Mouse (Mus musculus) C2C12 (cell line): ENCODE results near the gene Ube2e2. TPM values are rescaled to one million over a fixed set of nuclear protein-coding genes. Genes with fewer than 3 reads are reported as not detected.

ENCODE experiments used
- H3K27me3 ChIP-seq: one replicate; pipeline ENCODE4 v1.6.1; 2011; ENCODE audit not compliant: control insufficient read depth, insufficient read depth, insufficient read length
- H3K36me3 ChIP-seq: one replicate; pipeline ENCODE4 v1.6.1; 2011; ENCODE audit not compliant: control insufficient read depth, insufficient read depth
- H3K4me3 ChIP-seq: one replicate; pipeline ENCODE4 v1.5.1; 2011; ENCODE audit warnings: mild to moderate bottlenecking, control low read depth; ENCODE audit not compliant: poor library complexity, insufficient read depth, severe bottlenecking
- H3K79me2 ChIP-seq: one replicate; pipeline ENCODE4 v1.6.1; 2011; ENCODE audit not compliant: control insufficient read depth, insufficient read depth
- H3K79me3 ChIP-seq: one replicate; pipeline ENCODE4 v1.6.1; 2011; ENCODE audit warnings: low read depth, control low read depth
- H3ac ChIP-seq: one replicate; pipeline ENCODE3; 2011; ENCODE audit warnings: low read depth; ENCODE audit not compliant: control insufficient read depth, insufficient read length
- CEBPB ChIP-seq: IDR thresholded peaks from one replicate; pipeline ENCODE4 v1.6.1; 2011; ENCODE audit warnings: low read depth, mild to moderate bottlenecking, control low read depth, moderate library complexity
- CTCF ChIP-seq: IDR thresholded peaks from one replicate; pipeline ENCODE4 v1.5.1; 2011; ENCODE audit not compliant: control insufficient read depth, insufficient read depth, insufficient read length
- FOSL1 ChIP-seq: IDR thresholded peaks from one replicate; pipeline ENCODE4 v1.8.0; 2011; ENCODE audit warnings: mild to moderate bottlenecking, low read length; ENCODE audit not compliant: poor library complexity, insufficient read depth, severe bottlenecking
- MAX ChIP-seq: IDR thresholded peaks from one replicate; pipeline ENCODE4 v1.6.1; 2011; ENCODE audit warnings: mild to moderate bottlenecking, control low read depth
- MYOD1 ChIP-seq: IDR thresholded peaks from one replicate; pipeline ENCODE4 v1.6.1; 2011; ENCODE audit warnings: low read depth; ENCODE audit not compliant: control insufficient read depth, insufficient read length
- MYOG ChIP-seq: IDR thresholded peaks from one replicate; pipeline ENCODE4 v1.6.1; 2011; ENCODE audit not compliant: control insufficient read depth, insufficient read length; ENCODE audit errors: extremely low read depth
- USF1 ChIP-seq: IDR thresholded peaks from one replicate; pipeline ENCODE4 v1.6.1; 2011; ENCODE audit warnings: low read depth, mild to moderate bottlenecking, control low read depth, moderate library complexity
- polyA plus RNA-seq: library from polyadenylated mRNA; unstranded; fragments of >200 nt; fragmentation: generic; extraction: Trizol; gene quantifications from one replicate; pipeline ENCODE4 v1.2.1, GENCODE M21; 2012; ENCODE audit warnings: missing spikeins

Ube2e2 gene
- polyA plus RNA-seq, 1 experiment, result 26.1 TPM

- Histone ChIP-seq H3K36me3 (no peaks in the 10 kb centered on the region), H3K79me2 (no peaks in the 10 kb centered on the region)
These were observed 115.8 kb downstream of the Ube2e2 start for GRCm38 (mm10) chr14:18778241-18778640.

GRCm38 (mm10) chr14:18776132-18776531 is 117.9 kb downstream of the Ube2e2 start:
- TF ChIP-seq CEBPB, result no peak
- TF ChIP-seq CTCF, result no peak
- TF ChIP-seq FOSL1, result no peak
- no peak for TF ChIP-seq MAX
- TF ChIP-seq MYOG, result no peak
- TF ChIP-seq MYOD1, result no peak
- no peak for TF ChIP-seq USF1
- peaks cover 1% of the 10 kb centered on the region for H3K79me3 ChIP-seq
- H3K27me3 ChIP-seq, result no peaks in the 10 kb centered on the region
- H3ac ChIP-seq, result no peak overlapping the region
- H3K4me3 ChIP-seq, result no peak overlapping the region
- no peaks in the 10 kb centered on the region for H3K36me3 ChIP-seq
- H3K79me2 ChIP-seq, result peaks cover 5% of the 10 kb centered on the region

More at GRCm38 (mm10) chr14:18778241-18778640, 115.8 kb downstream of the Ube2e2 start:
- Histone ChIP-seq H3K79me3 (peaks cover 1% of the 10 kb centered on the region), H3ac (no peak overlapping the region), H3K4me3 (no peak overlapping the region), H3K27me3 (no peaks in the 10 kb centered on the region)
- no peak for TF ChIP-seq FOSL1
- no peak for TF ChIP-seq MYOD1
- TF ChIP-seq MAX, result no peak
- TF ChIP-seq MYOG, result no peak
- no peak for TF ChIP-seq CTCF
- no peak for TF ChIP-seq CEBPB
- TF ChIP-seq USF1, result no peak

GRCm38 (mm10) chr14:18773724-18774123 is 120.3 kb downstream of the Ube2e2 start:
- H3K4me3 ChIP-seq, result no peak overlapping the region
- H3K36me3 ChIP-seq, result no peaks in the 10 kb centered on the region
- peaks cover 5% of the 10 kb centered on the region for H3K79me2 ChIP-seq
- peak; percentile 27 for TF ChIP-seq MAX
- peak; percentile 84 for TF ChIP-seq FOSL1
- TF ChIP-seq CEBPB, result peak; percentile 39
- TF ChIP-seq MYOD1, result peak; percentile 24
- no peak for TF ChIP-seq USF1
- H3ac ChIP-seq, result no peak overlapping the region
- peaks cover 1% of the 10 kb centered on the region for H3K79me3 ChIP-seq
- H3K27me3 ChIP-seq, result no peaks in the 10 kb centered on the region

- TF ChIP-seq MAX, result no peak
- no peak for TF ChIP-seq USF1
- TF ChIP-seq CTCF, result no peak
- no peak for TF ChIP-seq MYOD1
- no peak for TF ChIP-seq FOSL1
These were observed 134.3 kb downstream of the Ube2e2 start for GRCm38 (mm10) chr14:18759601-18760356.

GRCm38 (mm10) chr14:18758595-18759532 is 135.2 kb downstream of the Ube2e2 start:
- Histone ChIP-seq H3K27me3 (no peaks in the 10 kb centered on the region), H3K4me3 (no peak overlapping the region), H3K36me3 (no peaks in the 10 kb centered on the region), H3ac (no peak overlapping the region), H3K79me3 (no peaks in the 10 kb centered on the region), H3K79me2 (no peaks in the 10 kb centered on the region)
- TF ChIP-seq MYOG (no peak), MAX (no peak), CTCF (no peak), MYOD1 (no peak), FOSL1 (no peak), USF1 (no peak), CEBPB (no peak)

More at GRCm38 (mm10) chr14:18759601-18760356, 134.3 kb downstream of the Ube2e2 start:
- no peaks in the 10 kb centered on the region for H3K79me2 ChIP-seq
- H3K4me3 ChIP-seq, result no peak overlapping the region
- no peaks in the 10 kb centered on the region for H3K27me3 ChIP-seq
- no peak overlapping the region for H3ac ChIP-seq
- H3K36me3 ChIP-seq, result no peaks in the 10 kb centered on the region
- H3K79me3 ChIP-seq, result no peaks in the 10 kb centered on the region

GRCm38 (mm10) chr14:18758003-18758402 is 136.1 kb downstream of the Ube2e2 start:
- Histone ChIP-seq H3K79me3 (no peaks in the 10 kb centered on the region), H3ac (no peak overlapping the region), H3K4me3 (no peak overlapping the region), H3K36me3 (no peaks in the 10 kb centered on the region), H3K79me2 (no peaks in the 10 kb centered on the region), H3K27me3 (no peaks in the 10 kb centered on the region)
- no peak for TF ChIP-seq USF1
- no peak for TF ChIP-seq MAX
- no peak for TF ChIP-seq CEBPB
- no peak for TF ChIP-seq FOSL1
- TF ChIP-seq MYOD1, result no peak
- no peak for TF ChIP-seq CTCF
- no peak for TF ChIP-seq MYOG
